Mouse (Mus musculus) stomach, postnatal 0 days (tissue): Measurements from ENCODE around the gene Mlxipl.

Experiments
- CTCF ChIP-seq: IDR thresholded peaks from 2 replicates; pipeline ENCODE4 v1.5.1; 2016; ENCODE audit warnings: antibody characterized with exemption, low read depth, mild to moderate bottlenecking, moderate library complexity
- EP300 ChIP-seq: optimal IDR thresholded peaks from 2 replicates; pipeline ENCODE3; 2016; ENCODE audit warnings: antibody characterized with exemption

- TF ChIP-seq CTCF, result no peak
- TF ChIP-seq EP300, result no peak
Measured at GRCm38 (mm10) chr5:135139881-135140280, 50.2 kb downstream of the Mlxipl start.
